Mouse (Mus musculus) limb, embryonic 14.5 days (tissue): ENCODE data around the gene Baiap2. TPM values are rescaled to one million over a fixed set of nuclear protein-coding genes. Genes with fewer than 3 reads are reported as not detected.

Experiments used
- ATAC-seq: fragments of 200-750 bp; cut with Nextera tagmentation; 2 replicates; pipeline ENCODE4 v1.8.0; 2017; ENCODE audit warnings: low read depth, moderate number of reproducible peaks, moderate TSS enrichment; ENCODE audit not compliant: low FRiP score
- DNase-seq: peaks from one replicate; pipeline ENCODE4 v3.0.0-alpha.2; 2015; ENCODE audit warnings: low spot score
- H3K27ac ChIP-seq: fragments of 300-500 bp; sonication (generic); replicated peaks from 2 replicates; pipeline ENCODE4 v1.5.1; 2014; ENCODE audit warnings: low read depth, mild to moderate bottlenecking, low read length, moderate library complexity, mixed read lengths
- H3K27me3 ChIP-seq: fragments of 300-500 bp; sonication (generic); 2 replicates; pipeline ENCODE4 v1.6.1; 2014; ENCODE audit warnings: low read length, mixed read lengths; ENCODE audit not compliant: control insufficient read depth, insufficient read depth
- H3K36me3 ChIP-seq: fragments of 300-500 bp; sonication (generic); 2 replicates; pipeline ENCODE4 v1.6.1; 2014; ENCODE audit warnings: mild to moderate bottlenecking, low read length, moderate library complexity, mixed read lengths; ENCODE audit not compliant: control insufficient read depth, insufficient read depth
- H3K4me1 ChIP-seq: fragments of 300-500 bp; sonication (generic); 2 replicates; pipeline ENCODE4 v1.6.1; 2014; ENCODE audit warnings: antibody characterized with exemption, low read length, mixed read lengths; ENCODE audit not compliant: control insufficient read depth, insufficient read depth
- H3K4me2 ChIP-seq: fragments of 300-500 bp; sonication (generic); replicated peaks from 2 replicates; pipeline ENCODE4 v1.6.1; 2014; ENCODE audit warnings: low read depth, mild to moderate bottlenecking, low read length, moderate library complexity; ENCODE audit not compliant: severe bottlenecking
- H3K4me3 ChIP-seq: fragments of 300-500 bp; sonication (generic); replicated peaks from 2 replicates; pipeline ENCODE4 v1.5.1; 2014; ENCODE audit warnings: low read length
- H3K9ac ChIP-seq: fragments of 300-500 bp; sonication (generic); 2 replicates; pipeline ENCODE4 v1.6.1; 2014; ENCODE audit warnings: mild to moderate bottlenecking, low read depth, low read length, moderate library complexity; ENCODE audit not compliant: severe bottlenecking
- H3K9me3 ChIP-seq: fragments of 300-500 bp; sonication (generic); 2 replicates; pipeline ENCODE4 v1.6.1; 2016; ENCODE audit warnings: low read length; ENCODE audit not compliant: control insufficient read depth
- POLR2A ChIP-seq: fragments of 200-500 bp; IDR thresholded peaks from 2 replicates; pipeline ENCODE4 v1.8.0; 2012; ENCODE audit warnings: inconsistent platforms, mild to moderate bottlenecking, moderate library complexity, borderline replicate concordance; ENCODE audit not compliant: insufficient read depth, insufficient read length; ENCODE audit errors: extremely low read depth
- WGBS: fragments of 180-500 bp; shearing (Covaris S2); extraction: QIAGEN DNeasy Blood & Tissue Kit; methylation state at CpG from one replicate; pipeline ENCODE4 v1.1.7; 2014; 5-methylcytosine and 5-hydroxymethylcytosine counted together
- polyA plus RNA-seq, 2 experiments: library from polyadenylated mRNA; depleted of rRNA in 1 of 2; stranded (reverse) in 1 of 2; unstranded in 1 of 2; fragments of >200 nt; fragmentation: Nextera tagmentation in 1 of 2; extraction: Ambion mirVana in 1 of 2; gene quantifications; 2 replicates each; pipeline versions ENCODE4 v1.2.1 to v1.2.3; 2012 to 2014

Gene Baiap2
- polyA plus RNA-seq, 2 experiments = 28.1 to 29.5 TPM

GRCm38 (mm10) chr11:119958856-119959255 is 16.3 kb downstream of the Baiap2 start:
- 65% methylated on average over 7 of the region's 7 CpGs for WGBS
- H3K4me3 ChIP-seq = no peak overlapping the region

DNA sequence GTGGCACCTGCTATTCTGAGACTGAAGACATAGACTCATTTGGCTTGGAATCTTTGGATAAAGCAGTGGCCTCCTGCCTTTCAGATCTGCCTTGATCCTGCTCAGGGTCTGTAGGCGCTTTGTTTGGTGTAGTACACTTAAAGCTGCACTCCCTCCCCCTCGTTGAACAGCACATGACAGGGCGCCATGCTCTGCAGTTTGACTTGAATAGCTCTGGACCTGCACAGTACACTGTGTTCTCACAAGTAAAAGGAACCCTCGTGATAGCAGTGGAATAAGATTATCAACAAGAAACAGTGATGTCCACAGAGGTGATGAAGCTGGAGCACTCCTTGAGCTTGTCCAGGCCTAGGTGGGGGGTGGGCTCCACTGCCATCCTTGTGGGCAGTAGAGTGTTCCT is 17.2 kb downstream of the Baiap2 start:
- WGBS = 79% methylated on average over 4 of the region's 4 CpGs

More at GRCm38 (mm10) chr11:119958856-119959255, 16.3 kb downstream of the Baiap2 start:
- Histone ChIP-seq H3K9me3 (no peaks in the 10 kb centered on the region), H3K9ac (no peak overlapping the region), H3K27me3 (no peaks in the 10 kb centered on the region), H3K36me3 (peaks cover 17% of the 10 kb centered on the region; the same call in 1 of the 2 replicates), H3K4me2 (no peak overlapping the region), H3K4me1 (no peaks in the 10 kb centered on the region), H3K27ac (no peak overlapping the region)
- no peak for TF ChIP-seq POLR2A
- ATAC-seq (no peak), DNase-seq (no peak)

GRCm38 (mm10) chr11:119960671-119961070 is 18.1 kb downstream of the Baiap2 start:
- Histone ChIP-seq H3K4me3 (no peak overlapping the region), H3K27ac (no peak overlapping the region), H3K4me1 (no peaks in the 10 kb centered on the region), H3K4me2 (no peak overlapping the region), H3K27me3 (no peaks in the 10 kb centered on the region), H3K9ac (no peak overlapping the region), H3K9me3 (no peaks in the 10 kb centered on the region), H3K36me3 (peaks cover 23% of the 10 kb centered on the region)
- ATAC-seq (no peak), DNase-seq (no peak)
- 93% methylated on average over 6 of the region's 6 CpGs for WGBS
- TF ChIP-seq POLR2A = no peak

More for the DNA sequence above, 17.2 kb downstream of the Baiap2 start:
- Histone ChIP-seq H3K4me1 (no peaks in the 10 kb centered on the region), H3K4me2 (no peak overlapping the region), H3K9me3 (no peaks in the 10 kb centered on the region), H3K36me3 (peaks cover 17% of the 10 kb centered on the region; the same call in 1 of the 2 replicates), H3K27me3 (no peaks in the 10 kb centered on the region), H3K9ac (no peak overlapping the region), H3K27ac (no peak overlapping the region), H3K4me3 (no peak overlapping the region)
- no peak for ATAC-seq
- TF ChIP-seq POLR2A = no peak
- no peak for DNase-seq

- Histone ChIP-seq H3K27me3 (no peaks in the 10 kb centered on the region), H3K36me3 (peaks cover 23% of the 10 kb centered on the region), H3K4me2 (no peak overlapping the region), H3K4me1 (no peaks in the 10 kb centered on the region), H3K4me3 (no peak overlapping the region), H3K9ac (no peak overlapping the region), H3K9me3 (no peaks in the 10 kb centered on the region), H3K27ac (no peak overlapping the region)
- WGBS = 51% methylated on average over 3 of the region's 3 CpGs
- ATAC-seq (no peak), DNase-seq (no peak)
- TF ChIP-seq POLR2A = no peak
These were observed 18.9 kb downstream of the Baiap2 start for GRCm38 (mm10) chr11:119961511-119961910.

DNA sequence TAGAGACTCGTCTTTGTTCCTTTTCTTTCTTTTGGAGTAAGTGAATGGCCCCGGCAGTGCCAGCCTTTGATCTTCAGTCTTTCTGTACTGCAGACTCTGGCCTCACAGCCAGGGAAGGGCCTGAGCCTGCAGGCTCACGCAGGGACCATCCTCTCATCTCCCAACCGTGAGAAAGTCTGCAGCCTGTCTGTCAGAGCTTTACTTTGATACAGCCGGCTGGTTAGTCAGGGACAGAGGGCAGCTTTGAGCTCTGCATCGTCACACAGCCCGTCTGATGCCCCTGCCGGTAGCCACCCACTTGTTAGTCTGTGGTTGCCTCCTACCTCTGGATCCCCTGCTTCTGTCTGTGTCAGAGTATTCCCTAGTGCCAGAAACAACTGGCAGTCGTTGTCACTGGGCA is 22.5 kb downstream of the Baiap2 start:
- ATAC-seq = no peak
- TF ChIP-seq POLR2A = no peak

DNA sequence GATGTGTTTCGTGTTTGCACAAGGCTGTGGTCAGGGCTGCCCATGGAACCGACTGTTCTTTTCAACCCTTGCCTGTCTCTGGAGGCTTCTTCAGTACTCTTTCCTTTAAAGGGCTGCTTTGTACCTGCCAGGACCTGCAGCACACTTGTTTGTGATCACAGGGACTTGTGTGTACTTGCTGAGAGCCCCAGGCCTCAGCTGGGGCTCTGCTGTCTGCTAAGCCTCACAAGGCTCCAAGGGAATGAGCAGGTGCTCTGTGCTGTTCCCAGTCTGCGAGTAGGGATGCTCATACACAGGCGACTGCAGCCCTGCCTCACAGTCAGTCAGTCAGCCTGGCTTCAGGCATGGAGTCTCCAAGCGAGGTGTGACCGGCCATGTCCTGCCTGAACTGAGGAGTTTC is 23.7 kb downstream of the Baiap2 start:
- ATAC-seq = no peak
- Histone ChIP-seq H3K9ac (no peak overlapping the region), H3K36me3 (peaks cover 6% of the 10 kb centered on the region), H3K4me2 (no peak overlapping the region), H3K4me3 (no peak overlapping the region), H3K27me3 (no peaks in the 10 kb centered on the region), H3K4me1 (no peaks in the 10 kb centered on the region), H3K9me3 (no peaks in the 10 kb centered on the region), H3K27ac (no peak overlapping the region)
- DNase-seq = peak; percentile 48
- WGBS = 71% methylated on average over 6 of the region's 6 CpGs
- no peak for TF ChIP-seq POLR2A

More for the DNA sequence above, 22.5 kb downstream of the Baiap2 start:
- Histone ChIP-seq H3K9ac (no peak overlapping the region), H3K9me3 (no peaks in the 10 kb centered on the region), H3K4me2 (no peak overlapping the region), H3K27ac (no peak overlapping the region), H3K27me3 (no peaks in the 10 kb centered on the region), H3K4me3 (no peak overlapping the region), H3K36me3 (peaks cover 15% of the 10 kb centered on the region), H3K4me1 (no peaks in the 10 kb centered on the region)
- no peak for DNase-seq
- 31% methylated on average over 9 of the region's 9 CpGs for WGBS
